Mouse (Mus musculus) G1E (cell line): ENCODE measurements around the gene Lamtor2. TPM values are rescaled to one million over a fixed set of nuclear protein-coding genes. Genes with fewer than 3 reads are reported as not detected.

Experiments
- ATAC-seq: 2 replicates; pipeline ENCODE4 v1.8.0; 2016; ENCODE audit warnings: mild to moderate bottlenecking; ENCODE audit not compliant: insufficient number of reproducible peaks, poor library complexity, low FRiP score, severe bottlenecking; ENCODE audit errors: extremely low read depth
- DNase-seq: peaks from one replicate; pipeline ENCODE4 v3.0.0; 2012; ENCODE audit warnings: low spot score
- H3K27me3 ChIP-seq: 2 replicates; pipeline ENCODE4 v1.6.1; 2012; ENCODE audit warnings: mild to moderate bottlenecking, low read length, inconsistent platforms; ENCODE audit not compliant: insufficient read depth
- H3K36me3 ChIP-seq: replicated peaks from 2 replicates; pipeline ENCODE3; 2012; ENCODE audit warnings: mild to moderate bottlenecking, inconsistent platforms
- H3K4me1 ChIP-seq: 2 replicates; pipeline ENCODE4 v1.6.1; 2012; ENCODE audit warnings: low read depth, low read length, inconsistent platforms, mixed read lengths; ENCODE audit not compliant: insufficient read depth
- H3K4me3 ChIP-seq: 2 replicates; pipeline ENCODE4 v1.5.1; 2012; ENCODE audit warnings: low read depth, mild to moderate bottlenecking, inconsistent platforms, low read length, moderate library complexity, mixed read lengths
- H3K9me3 ChIP-seq: replicated peaks from 2 replicates; pipeline ENCODE4 v1.6.1; 2012; ENCODE audit warnings: inconsistent platforms
- CTCF ChIP-seq: IDR thresholded peaks from 2 replicates; pipeline ENCODE4 v1.5.1; 2012; ENCODE audit warnings: low read depth, low read length, inconsistent platforms, mixed read lengths
- GATA1 ChIP-seq: IDR thresholded peaks from 2 replicates; pipeline ENCODE4 v1.6.1; 2012; ENCODE audit warnings: borderline replicate concordance, low read length, inconsistent platforms, mixed read lengths
- GATA2 ChIP-seq: IDR thresholded peaks from 2 replicates; pipeline ENCODE4 v1.6.1; 2012; ENCODE audit warnings: low read depth, low read length, inconsistent platforms, borderline replicate concordance
- POLR2AphosphoS5 ChIP-seq: IDR thresholded peaks from 2 replicates; pipeline ENCODE4 v1.6.1; 2012; ENCODE audit warnings: low read depth, low read length, inconsistent platforms; ENCODE audit not compliant: insufficient replicate concordance
- TAL1 ChIP-seq: conservative IDR thresholded peaks from 2 replicates; pipeline ENCODE4 v1.6.1; 2012; ENCODE audit warnings: low read depth, low read length, inconsistent platforms, mixed read lengths
- polyA plus RNA-seq: library from polyadenylated mRNA; stranded (reverse); fragments of >175 nt; gene quantifications from 2 replicates; pipeline ENCODE4 v1.2.3, GENCODE M21; 2012
- total RNA-seq, 2 experiments: library from RNA; stranded (forward) in 1 of 2; stranded (reverse) in 1 of 2; fragments of 200-1000 nt in 1 of 2; fragments of >200 nt in 1 of 2; fragmentation: Nextera tagmentation in 1 of 2; gene quantifications; 2 replicates each; pipeline ENCODE4 v1.2.3; 2014 to 2017

Gene Lamtor2
- total and polyA plus RNA-seq, 3 experiments, result 44.7 to 182 (median 97.5) TPM

- H3K4me1 ChIP-seq, result peaks cover 76% of the 10 kb centered on the region
- no peak overlapping the region for H3K4me3 ChIP-seq
- no peaks in the 10 kb centered on the region for H3K9me3 ChIP-seq
- H3K36me3 ChIP-seq, result peaks cover 55% of the 10 kb centered on the region
- TF ChIP-seq GATA1 (no peak), POLR2AphosphoS5 (no peak), CTCF (no peak), GATA2 (no peak), TAL1 (no peak)
- DNase-seq, result no peak
- H3K27me3 ChIP-seq, result no peaks in the 10 kb centered on the region
- ATAC-seq, result no peak
These were observed 13.5 kb downstream of the Lamtor2 start for GRCm38 (mm10) chr3:88539397-88539796.

GRCm38 (mm10) chr3:88538271-88539145 lies 14.4 kb downstream of the Lamtor2 start:
- Histone ChIP-seq H3K9me3 (no peaks in the 10 kb centered on the region), H3K27me3 (no peaks in the 10 kb centered on the region), H3K36me3 (peaks cover 55% of the 10 kb centered on the region), H3K4me1 (peaks cover 75% of the 10 kb centered on the region), H3K4me3 (no peak overlapping the region)
- ATAC-seq (no peak), DNase-seq (no peak)
- TF ChIP-seq TAL1 (no peak), CTCF (no peak), GATA2 (no peak), GATA1 (no peak), POLR2AphosphoS5 (no peak)

- H3K9me3 ChIP-seq, result no peaks in the 10 kb centered on the region
- peaks cover 78% of the 10 kb centered on the region for H3K4me1 ChIP-seq
- ATAC-seq, result no peak
- peak overlapping the region; percentile 76 for H3K4me3 ChIP-seq
- no peak for DNase-seq
- TF ChIP-seq GATA1, result no peak
- no peak for TF ChIP-seq CTCF
- TF ChIP-seq GATA2, result no peak
- TF ChIP-seq TAL1, result no peak
- TF ChIP-seq POLR2AphosphoS5, result no peak
- H3K27me3 ChIP-seq, result peaks cover 3% of the 10 kb centered on the region; the same call in 1 of the 2 replicates
- H3K36me3 ChIP-seq, result peaks cover 47% of the 10 kb centered on the region
These were observed 15.7 kb downstream of the Lamtor2 start for GRCm38 (mm10) chr3:88537146-88537545.

- H3K4me3 ChIP-seq, result peak overlapping the region; percentile 76
- no peaks in the 10 kb centered on the region for H3K9me3 ChIP-seq
- peaks cover 75% of the 10 kb centered on the region for H3K4me1 ChIP-seq
- DNase-seq, result peak; percentile 86
- TF ChIP-seq GATA1 (no peak), GATA2 (no peak), POLR2AphosphoS5 (no peak), CTCF (no peak), TAL1 (no peak)
- H3K36me3 ChIP-seq, result peaks cover 43% of the 10 kb centered on the region
- ATAC-seq, result peak; percentile 89
- H3K27me3 ChIP-seq, result peaks cover 3% of the 10 kb centered on the region; the same call in 1 of the 2 replicates
These were observed 16.6 kb downstream of the Lamtor2 start for GRCm38 (mm10) chr3:88536103-88536930.

- TF ChIP-seq GATA1 (no peak), TAL1 (no peak)
- DNase-seq (no peak), ATAC-seq (no peak)
- Histone ChIP-seq H3K36me3 (peaks cover 39% of the 10 kb centered on the region), H3K4me1 (peaks cover 73% of the 10 kb centered on the region), H3K27me3 (peaks cover 3% of the 10 kb centered on the region; the same call in 1 of the 2 replicates), H3K9me3 (no peaks in the 10 kb centered on the region), H3K4me3 (peak overlapping the region; percentile 76; the same call in 1 of the 2 replicates)
These were observed 17.3 kb downstream of the Lamtor2 start for GRCm38 (mm10) chr3:88535527-88535926.

- H3K4me1 ChIP-seq, result peaks cover 73% of the 10 kb centered on the region
- ATAC-seq, result no peak
- DNase-seq, result no peak
These were observed 17.9 kb downstream of the Lamtor2 start for GRCm38 (mm10) chr3:88535005-88535404.

More at GRCm38 (mm10) chr3:88535005-88535404, 17.9 kb downstream of the Lamtor2 start:
- Histone ChIP-seq H3K27me3 (peaks cover 3% of the 10 kb centered on the region; the same call in 1 of the 2 replicates), H3K4me3 (no peak overlapping the region; the same call in 1 of the 2 replicates), H3K9me3 (no peaks in the 10 kb centered on the region), H3K36me3 (peaks cover 34% of the 10 kb centered on the region)
- TF ChIP-seq POLR2AphosphoS5 (no peak), GATA2 (no peak), TAL1 (no peak), CTCF (no peak), GATA1 (no peak)
